Mouse (Mus musculus): ENCODE data around the gene Usp20. TPM values are rescaled to one million over a fixed set of nuclear protein-coding genes. Genes with fewer than 3 reads are reported as not detected.

Gene Usp20
- polyA plus RNA-seq, 1 experiment from 2014 or later: 22.7 TPM

- no peaks in the 10 kb centered on the region for H3K27me3 ChIP-seq
- H3K27ac ChIP-seq: peak overlapping the region; percentile 51; the same call in 1 of the 2 replicates
- WGBS: 34% methylated on average over 5 of the region's 5 CpGs
- no peak for ATAC-seq (replicated peaks; ENCODE audit: low FRiP score)
- H3K4me3 ChIP-seq (replicated peaks): no peak overlapping the region
- no peaks in the 10 kb centered on the region for H3K9me3 ChIP-seq (replicated peaks)
- H3K4me2 ChIP-seq: no peak overlapping the region
- peaks cover 26% of the 10 kb centered on the region for H3K4me1 ChIP-seq
- peaks cover 38% of the 10 kb centered on the region for H3K36me3 ChIP-seq
- no peak overlapping the region for H3K9ac ChIP-seq
These were observed 42.7 kb downstream of the Usp20 start for GRCm38 (mm10) chr2:31024618-31025370.

GRCm38 (mm10) chr2:31025458-31025857 is 43.4 kb downstream of the Usp20 start:
- peaks cover 38% of the 10 kb centered on the region for H3K36me3 ChIP-seq
- no peak overlapping the region for H3K4me2 ChIP-seq
- H3K27me3 ChIP-seq: no peaks in the 10 kb centered on the region
- peaks cover 26% of the 10 kb centered on the region for H3K4me1 ChIP-seq
- no peak overlapping the region for H3K9ac ChIP-seq
- no peak overlapping the region for H3K4me3 ChIP-seq (replicated peaks)
- peak overlapping the region; percentile 51; the same call in 1 of the 2 replicates for H3K27ac ChIP-seq
- peak; percentile 72; the same call in 1 of the 2 replicates for ATAC-seq (replicated peaks; ENCODE audit: low FRiP score)
- no peaks in the 10 kb centered on the region for H3K9me3 ChIP-seq (replicated peaks)
- 33% methylated on average over 3 of the region's 3 CpGs for WGBS

- 52% methylated on average over 8 of the region's 8 CpGs for WGBS
- peaks cover 26% of the 10 kb centered on the region for H3K4me1 ChIP-seq
- ATAC-seq (replicated peaks; ENCODE audit: low FRiP score): no peak
- no peaks in the 10 kb centered on the region for H3K27me3 ChIP-seq
- H3K9me3 ChIP-seq (replicated peaks): no peaks in the 10 kb centered on the region
- H3K27ac ChIP-seq: peak overlapping the region; percentile 51
- H3K9ac ChIP-seq: 0 out of 2 replicates have a peak overlapping the region, but pooled peaks have one; percentile 4
- no peak overlapping the region for H3K4me3 ChIP-seq (replicated peaks)
- H3K36me3 ChIP-seq: peaks cover 38% of the 10 kb centered on the region
- H3K4me2 ChIP-seq: no peak overlapping the region
These were observed 44.6 kb downstream of the Usp20 start for GRCm38 (mm10) chr2:31026642-31027041.

GRCm38 (mm10) chr2:31031972-31032371 is 49.9 kb downstream of the Usp20 start:
- ATAC-seq (replicated peaks; ENCODE audit: low FRiP score): no peak
- 86% methylated on average over 7 of the region's 7 CpGs for WGBS
- H3K27me3 ChIP-seq: no peaks in the 10 kb centered on the region
- no peaks in the 10 kb centered on the region for H3K9me3 ChIP-seq (replicated peaks)
- H3K27ac ChIP-seq: no peak overlapping the region
- H3K9ac ChIP-seq: no peak overlapping the region
- peaks cover 7% of the 10 kb centered on the region for H3K4me1 ChIP-seq
- H3K4me3 ChIP-seq (replicated peaks): no peak overlapping the region
- H3K4me2 ChIP-seq: no peak overlapping the region
- peaks cover 90% of the 10 kb centered on the region for H3K36me3 ChIP-seq

GRCm38 (mm10) chr2:31036811-31037210 is 54.7 kb downstream of the Usp20 start:
- WGBS: 89% methylated on average over 6 of the region's 6 CpGs

GRCm38 (mm10) chr2:31040043-31040442 is 58.0 kb downstream of the Usp20 start:
- WGBS: 99% methylated on average over 3 of the region's 3 CpGs
- peaks cover 72% of the 10 kb centered on the region for H3K36me3 ChIP-seq

More at GRCm38 (mm10) chr2:31036811-31037210, 54.7 kb downstream of the Usp20 start:
- ATAC-seq (replicated peaks; ENCODE audit: low FRiP score): no peak
- Histone ChIP-seq H3K9ac (no peak overlapping the region), H3K27me3 (no peaks in the 10 kb centered on the region), H3K4me2 (no peak overlapping the region), H3K27ac (no peak overlapping the region), H3K9me3 (replicated peaks) (no peaks in the 10 kb centered on the region), H3K4me3 (replicated peaks) (no peak overlapping the region), H3K36me3 (peaks cover 89% of the 10 kb centered on the region), H3K4me1 (no peaks in the 10 kb centered on the region)

GRCm38 (mm10) chr2:31040487-31040886 is 58.4 kb downstream of the Usp20 start:
- H3K9me3 ChIP-seq (replicated peaks): no peaks in the 10 kb centered on the region
- ATAC-seq (replicated peaks; ENCODE audit: low FRiP score): no peak
- peaks cover 68% of the 10 kb centered on the region for H3K36me3 ChIP-seq
- no peak overlapping the region for H3K4me2 ChIP-seq
- no peak overlapping the region for H3K9ac ChIP-seq
- H3K4me3 ChIP-seq (replicated peaks): no peak overlapping the region
- H3K27me3 ChIP-seq: no peaks in the 10 kb centered on the region
- no peak overlapping the region for H3K27ac ChIP-seq
- no peaks in the 10 kb centered on the region for H3K4me1 ChIP-seq
- 71% methylated on average over 3 of the region's 3 CpGs for WGBS

More at GRCm38 (mm10) chr2:31040043-31040442, 58.0 kb downstream of the Usp20 start:
- H3K4me1 ChIP-seq: no peaks in the 10 kb centered on the region
- H3K27me3 ChIP-seq: no peaks in the 10 kb centered on the region
- no peak overlapping the region for H3K9ac ChIP-seq
- no peak overlapping the region for H3K27ac ChIP-seq
- no peak overlapping the region for H3K4me3 ChIP-seq (replicated peaks)
- H3K4me2 ChIP-seq: no peak overlapping the region
- no peak for ATAC-seq (replicated peaks; ENCODE audit: low FRiP score)
- no peaks in the 10 kb centered on the region for H3K9me3 ChIP-seq (replicated peaks)

GRCm38 (mm10) chr2:31041386-31041785 is 59.3 kb downstream of the Usp20 start:
- Histone ChIP-seq H3K4me2 (no peak overlapping the region), H3K9me3 (replicated peaks) (no peaks in the 10 kb centered on the region), H3K27me3 (no peaks in the 10 kb centered on the region), H3K27ac (no peak overlapping the region), H3K4me3 (replicated peaks) (no peak overlapping the region), H3K9ac (no peak overlapping the region), H3K36me3 (peaks cover 65% of the 10 kb centered on the region), H3K4me1 (no peaks in the 10 kb centered on the region)
- 82% methylated on average over 6 of the region's 6 CpGs for WGBS
- no peak for ATAC-seq (replicated peaks; ENCODE audit: low FRiP score)

GRCm38 (mm10) chr2:31042881-31043280 is 60.8 kb downstream of the Usp20 start:
- Histone ChIP-seq H3K27ac (no peak overlapping the region), H3K27me3 (no peaks in the 10 kb centered on the region), H3K9me3 (replicated peaks) (no peaks in the 10 kb centered on the region), H3K36me3 (peaks cover 62% of the 10 kb centered on the region), H3K4me1 (no peaks in the 10 kb centered on the region), H3K9ac (no peak overlapping the region), H3K4me2 (no peak overlapping the region), H3K4me3 (replicated peaks) (no peak overlapping the region)
- no peak for ATAC-seq (replicated peaks; ENCODE audit: low FRiP score)
- 88% methylated on average over 6 of the region's 6 CpGs for WGBS

GRCm38 (mm10) chr2:31043856-31044255 is 61.8 kb downstream of the Usp20 start:
- Histone ChIP-seq H3K9me3 (replicated peaks) (no peaks in the 10 kb centered on the region), H3K4me1 (no peaks in the 10 kb centered on the region), H3K27ac (no peak overlapping the region), H3K27me3 (no peaks in the 10 kb centered on the region), H3K4me3 (replicated peaks) (no peak overlapping the region), H3K9ac (no peak overlapping the region), H3K36me3 (peaks cover 55% of the 10 kb centered on the region), H3K4me2 (no peak overlapping the region)
- 90% methylated on average over 1 of the region's 1 CpGs for WGBS
- no peak for ATAC-seq (replicated peaks; ENCODE audit: low FRiP score)

- no peak for ATAC-seq (replicated peaks; ENCODE audit: low FRiP score)
- no peak overlapping the region for H3K9ac ChIP-seq
- WGBS: 90% methylated on average over 6 of the region's 6 CpGs
These were observed 66.0 kb downstream of the Usp20 start for GRCm38 (mm10) chr2:31048037-31048436.

GRCm38 (mm10) chr2:31052441-31052840 is 70.4 kb downstream of the Usp20 start:
- peaks cover 70% of the 10 kb centered on the region for H3K36me3 ChIP-seq
- no peak overlapping the region for H3K27ac ChIP-seq
- 91% methylated on average over 10 of the region's 10 CpGs for WGBS
- H3K4me2 ChIP-seq: no peak overlapping the region
- no peak for ATAC-seq (replicated peaks; ENCODE audit: low FRiP score)
- H3K9me3 ChIP-seq (replicated peaks): no peaks in the 10 kb centered on the region
- no peaks in the 10 kb centered on the region for H3K4me1 ChIP-seq
- no peaks in the 10 kb centered on the region for H3K27me3 ChIP-seq
- H3K9ac ChIP-seq: no peak overlapping the region
- H3K4me3 ChIP-seq (replicated peaks): no peak overlapping the region

More at GRCm38 (mm10) chr2:31048037-31048436, 66.0 kb downstream of the Usp20 start:
- no peak overlapping the region for H3K4me3 ChIP-seq (replicated peaks)
- H3K27ac ChIP-seq: no peak overlapping the region
- no peak overlapping the region for H3K4me2 ChIP-seq
- no peaks in the 10 kb centered on the region for H3K27me3 ChIP-seq
- H3K36me3 ChIP-seq: peaks cover 44% of the 10 kb centered on the region
- no peaks in the 10 kb centered on the region for H3K9me3 ChIP-seq (replicated peaks)
- no peaks in the 10 kb centered on the region for H3K4me1 ChIP-seq

All from kidney, embryonic 15.5 days (tissue).